Mouse (Mus musculus) bone marrow macrophage, adult 2 months (primary cell): ENCODE data around the gene Rpl6.

Experiments used
- CTCF ChIP-seq: IDR thresholded peaks from 2 replicates; pipeline ENCODE4 v1.5.1; 2012; ENCODE audit warnings: low read depth, mild to moderate bottlenecking, low read length, moderate library complexity
- POLR2A ChIP-seq: IDR thresholded peaks from 2 replicates; pipeline ENCODE4 v1.6.1; 2012; ENCODE audit warnings: mild to moderate bottlenecking, low read depth, low read length, borderline replicate concordance

DNA sequence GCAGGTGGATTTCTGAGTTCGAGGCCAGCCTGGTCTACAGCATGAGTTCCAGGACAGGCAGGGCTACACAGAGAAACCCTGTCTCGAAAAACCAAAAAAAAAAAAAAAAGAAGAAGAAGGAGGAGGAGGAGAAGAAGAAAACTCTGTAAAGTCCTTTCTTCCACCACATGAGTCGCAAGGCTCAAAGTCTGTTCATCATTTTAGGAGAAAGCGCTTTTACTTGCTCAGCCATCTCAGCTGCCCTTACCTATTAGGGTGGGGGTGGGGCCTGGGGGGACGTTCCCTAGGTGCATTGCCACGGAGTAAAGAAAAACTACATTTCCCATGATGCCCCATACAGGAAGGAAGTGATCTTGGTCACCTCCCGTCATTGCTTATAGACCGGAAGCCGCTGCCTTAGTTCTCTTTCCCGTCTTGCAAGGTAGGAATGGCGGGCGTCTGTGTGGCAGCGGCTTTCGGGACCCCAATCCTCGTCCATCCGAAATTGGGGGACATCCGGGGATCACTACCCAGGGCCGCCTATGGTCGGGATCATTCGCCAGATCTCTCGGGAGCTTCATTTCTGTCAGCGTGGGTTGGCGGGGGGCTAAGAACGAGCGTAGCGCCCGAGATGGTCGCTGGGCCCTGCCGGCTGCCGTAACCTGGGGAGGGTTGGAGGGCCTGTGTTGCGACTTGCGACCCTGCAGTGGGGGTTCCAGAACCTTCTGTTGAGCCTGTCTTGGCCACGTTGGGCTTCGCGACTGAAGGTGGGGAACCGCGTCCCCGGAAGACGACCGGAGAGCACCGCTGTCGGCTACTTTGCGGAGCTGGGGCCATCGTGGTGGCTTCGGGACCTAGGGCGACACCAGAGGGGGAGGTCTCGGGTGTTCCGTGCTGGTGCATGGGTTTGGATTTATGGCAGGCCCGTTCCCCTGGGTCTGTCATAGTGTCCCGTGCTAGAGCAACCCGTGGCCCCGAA lies at the start of gene Rpl6:
- TF ChIP-seq POLR2A (peak; percentile 49; the same call in 1 of the 2 replicates), CTCF (no peak)
